ENCODE assay signal across 26 mouse cellular contexts in genomic region chr9:119941861-119942260, GRCm38 (mm10). TPM values are rescaled to one million over a fixed set of nuclear protein-coding genes. Genes with fewer than 3 reads are reported as not detected.
DNase-seq lines count a peak whose midpoint lies in the region; ATAC-seq and TF ChIP-seq lines count a peak whose summit lies in the region.
"Had no signal": no experiment of that assay in that cellular context is flagged by ENCODE, and none has a peak within 500 bp of the region (broad histone marks: within the 10 kb centered on the region; RNA-seq: fewer than 3 reads in every experiment).

No protein-coding gene starts in this region.

- no peak for TF ChIP-seq POLR2A in limb, embryonic 14.5 days (IDR thresholded peaks at IDR 0.05; ENCODE audit: borderline replicate concordance, extremely low read depth, insufficient read depth, insufficient read length)

- 67% methylated on average over 14 of the region's 14 CpGs for WGBS in limb, embryonic 14.5 days

- H3K27me3 ChIP-seq in limb, embryonic 14.5 days (ENCODE audit: control insufficient read depth, insufficient read depth, low read length), result no peaks in the 10 kb centered on the region
- H3K27me3 ChIP-seq: forebrain, embryonic 13.5 days; heart, embryonic 15.5 days; kidney, embryonic 15.5 days; lung, embryonic 15.5 days; stomach, embryonic 15.5 days had no signal

- no peak overlapping the region for H3K27ac ChIP-seq in left cerebral cortex, adult 2 months
- H3K27ac ChIP-seq in limb, embryonic 14.5 days (replicated peaks; ENCODE audit: low read depth, low read length), result 0 out of 2 replicates have a peak overlapping the region, but pooled peaks have one; percentile 1
- H3K27ac ChIP-seq: forebrain, embryonic 13.5 days; heart, embryonic 10.5 days; heart, embryonic 15.5 days; kidney, embryonic 15.5 days; layer of hippocampus, adult 2 months; lung, embryonic 15.5 days; midbrain, embryonic 10.5 days; stomach, embryonic 15.5 days had no signal

- H3K9ac ChIP-seq in limb, embryonic 14.5 days (ENCODE audit: low read depth, low read length, severe bottlenecking), result no peak overlapping the region
- H3K9ac ChIP-seq: forebrain, embryonic 13.5 days; heart, embryonic 15.5 days; kidney, embryonic 15.5 days; lung, embryonic 15.5 days; stomach, embryonic 15.5 days had no signal

- no peak for TF ChIP-seq CTCF in left cerebral cortex, adult 2 months (IDR thresholded peaks at IDR 0.05)

- peaks cover 17% of the 10 kb centered on the region; the same call in 1 of the 2 replicates for H3K4me1 ChIP-seq in limb, embryonic 14.5 days (ENCODE audit: control insufficient read depth, insufficient read depth, low read length)

- H3K4me3 ChIP-seq in left cerebral cortex, adult 2 months, result no peak overlapping the region
- H3K4me3 ChIP-seq in limb, embryonic 14.5 days (replicated peaks; ENCODE audit: low read length), result no peak overlapping the region
- H3K4me3 ChIP-seq: forebrain, embryonic 13.5 days; heart, embryonic 10.5 days; heart, embryonic 15.5 days; kidney, embryonic 15.5 days; layer of hippocampus, adult 2 months; lung, embryonic 15.5 days; midbrain, embryonic 10.5 days; myocyte; stomach, embryonic 15.5 days had no signal

- no peak overlapping the region for H3K4me2 ChIP-seq in limb, embryonic 14.5 days (replicated peaks; ENCODE audit: low read depth, low read length, severe bottlenecking)
- H3K4me2 ChIP-seq: forebrain, embryonic 13.5 days; heart, embryonic 15.5 days; kidney, embryonic 15.5 days; liver, embryonic 11.5 days; lung, embryonic 15.5 days; stomach, embryonic 15.5 days had no signal

- peak; percentile 63 to 68 for DNase-seq in cerebellum, postnatal 14 days
- DNase-seq in left cerebral cortex, postnatal 4 days, result peak; percentile 62
- DNase-seq in left cerebral cortex, adult 2 months (ENCODE audit: extremely low spot score in 1 of 2, low spot score in 2 of 2), result no peak
- peak; percentile 35 to 49 for DNase-seq in cerebellum, postnatal 36 days
- DNase-seq in limb, embryonic 14.5 days (ENCODE audit: low spot score), result peak; percentile 18
- DNase-seq in neural tube, embryonic 10.5 days (ENCODE audit: extremely low spot score, low spot score), result no peak
- no peak for DNase-seq in kidney, adult 8-10 months
- DNase-seq: adrenal gland, postnatal 10 days; B cell, adult 2 months; gastrocnemius, postnatal 14 days; heart, adult 11 months; kidney, adult 11 months; kidney, postnatal 25 days; right cerebral cortex, postnatal 25 days had no signal

- H3K9me3 ChIP-seq in limb, embryonic 14.5 days (ENCODE audit: control insufficient read depth, low read length), result no peaks in the 10 kb centered on the region
- H3K9me3 ChIP-seq: forebrain, embryonic 13.5 days; heart, embryonic 10.5 days; heart, embryonic 15.5 days; kidney, embryonic 15.5 days; lung, embryonic 15.5 days; midbrain, embryonic 10.5 days; stomach, embryonic 15.5 days had no signal

- ATAC-seq in cerebellum, adult (ENCODE audit: insufficient number of reproducible peaks, low FRiP score, low TSS enrichment), result no peak
- ATAC-seq in limb, embryonic 14.5 days (ENCODE audit: low FRiP score, low read depth), result no peak
- ATAC-seq: forebrain, embryonic 13.5 days had no signal

- H3K36me3 ChIP-seq in limb, embryonic 14.5 days (ENCODE audit: control insufficient read depth, insufficient read depth, low read length), result no peaks in the 10 kb centered on the region
- H3K36me3 ChIP-seq: heart, embryonic 10.5 days; heart, embryonic 15.5 days; kidney, embryonic 15.5 days; lung, embryonic 15.5 days; midbrain, embryonic 10.5 days; stomach, embryonic 15.5 days had no signal

- intact Hi-C loops in left cerebral cortex, postnatal 4 days (cut with DNase I), result no loop called here
- intact Hi-C loops in left cerebral cortex, adult 2 months (cut with DNase I), result no loop called here

RNA-seq across cellular contexts. Expression of gene Ttc21a, which starts 4.5 kb away (rescaled TPM):
- 1 to 10 TPM; 1.4 to 1.5 TPM for total RNA-seq in left cerebral cortex, postnatal 4 days (2021)
- total RNA-seq in left cerebral cortex, adult 2 months (2021), result under 1 TPM; 0.45 to 0.77 TPM
- 0.34 and 0.35 TPM in 2 replicates for polyA plus RNA-seq in limb, embryonic 14.5 days (2012; rRNA removed)
- 0.10 and 0.21 TPM in 2 replicates for polyA plus RNA-seq in limb, embryonic 14.5 days (2014; fragmentation: Nextera tagmentation; extraction: Ambion mirVana)
- total RNA-seq: gastrocnemius, postnatal 14 days; heart, postnatal 25 days had no signal

RNA-seq across cellular contexts. Expression of gene Gorasp1, which starts 4.5 kb away (rescaled TPM):
- total RNA-seq in left cerebral cortex, postnatal 4 days (2021), result 10 to 100 TPM; 20.2 to 22.8 TPM
- total RNA-seq in left cerebral cortex, adult 2 months (2021), result 10 to 100 TPM; 30.7 to 38.0 TPM
- 28.1 and 31.5 TPM in 2 replicates for polyA plus RNA-seq in limb, embryonic 14.5 days (2012; rRNA removed)
- polyA plus RNA-seq in limb, embryonic 14.5 days (2014; fragmentation: Nextera tagmentation; extraction: Ambion mirVana), result 30.2 and 32.4 TPM in 2 replicates

RNA-seq across cellular contexts. Expression of gene Csrnp1, which starts 42.6 kb away (rescaled TPM):
- total RNA-seq in left cerebral cortex, postnatal 4 days (2021), result 1 to 10 TPM; 2.9 to 3.7 TPM
- total RNA-seq in left cerebral cortex, adult 2 months (2021), result 10 to 100 TPM; 28.7 to 31.3 TPM
- 12.8 and 28.4 TPM in 2 replicates for polyA plus RNA-seq in limb, embryonic 14.5 days (2012; rRNA removed)
- 2.1 and 2.8 TPM in 2 replicates for polyA plus RNA-seq in limb, embryonic 14.5 days (2014; fragmentation: Nextera tagmentation; extraction: Ambion mirVana)

RNA-seq across cellular contexts. Expression of gene Wdr48, which starts 47.2 kb away (rescaled TPM):
- total RNA-seq in left cerebral cortex, postnatal 4 days (2021), result 10 to 100 TPM; 76.4 to 80.4 TPM
- 10 to 100 TPM; 79.3 to 85.8 TPM for total RNA-seq in left cerebral cortex, adult 2 months (2021)
- 62.9 and 68.7 TPM in 2 replicates for polyA plus RNA-seq in limb, embryonic 14.5 days (2012; rRNA removed)
- 50.5 and 55.6 TPM in 2 replicates for polyA plus RNA-seq in limb, embryonic 14.5 days (2014; fragmentation: Nextera tagmentation; extraction: Ambion mirVana)

Comparison
In these comparisons a context has a peak if more than half of its experiments do, and no peak if none do; other contexts are left out.
1. DNase-seq: peak in cerebellum, postnatal 14 days (2 of 2), left cerebral cortex, postnatal 4 days (single experiment), cerebellum, postnatal 36 days (2 of 2) and limb, embryonic 14.5 days (single experiment); none in left cerebral cortex, adult 2 months (0 of 2), neural tube, embryonic 10.5 days (single experiment) and kidney, adult 8-10 months (0 of 2).
2. RNA of gene Csrnp1, which starts 42.6 kb away (total RNA-seq): 28.7 to 31.3 TPM in left cerebral cortex, adult 2 months; 2.9 to 3.7 TPM in left cerebral cortex, postnatal 4 days; every median in the first group is over 4 times any median in the second.